Mouse (Mus musculus) intestine, embryonic 16.5 days (tissue): ENCODE results near the gene Gfap. TPM values are rescaled to one million over a fixed set of nuclear protein-coding genes. Genes with fewer than 3 reads are reported as not detected.

ENCODE experiments used
- ATAC-seq: fragments of 200-750 bp; cut with Nextera tagmentation; 2 replicates; pipeline ENCODE4 v1.8.0; 2017; ENCODE audit warnings: moderate TSS enrichment, moderate library complexity
- H3K27ac ChIP-seq: fragments of 300-500 bp; sonication (generic); 2 replicates; pipeline ENCODE4 v1.5.1; 2014; ENCODE audit warnings: mild to moderate bottlenecking, low read length
- H3K27me3 ChIP-seq: fragments of 300-500 bp; sonication (generic); replicated peaks from 2 replicates; pipeline ENCODE4 v1.6.1; 2014; ENCODE audit warnings: low read length, control low read depth, mixed read lengths; ENCODE audit not compliant: control insufficient read depth, insufficient read depth
- H3K36me3 ChIP-seq: fragments of 300-500 bp; sonication (generic); 2 replicates; pipeline ENCODE4 v1.6.1; 2014; ENCODE audit warnings: low read length, control low read depth; ENCODE audit not compliant: control insufficient read depth, insufficient read depth
- H3K4me1 ChIP-seq: fragments of 300-500 bp; sonication (generic); 2 replicates; pipeline ENCODE4 v1.6.1; 2014; ENCODE audit warnings: low read length, control low read depth, mixed read lengths; ENCODE audit not compliant: control insufficient read depth, insufficient read depth
- H3K4me2 ChIP-seq: fragments of 300-500 bp; sonication (generic); 2 replicates; pipeline ENCODE4 v1.6.1; 2014; ENCODE audit warnings: low read depth, low read length, control low read depth
- H3K4me3 ChIP-seq: fragments of 300-500 bp; sonication (generic); 2 replicates; pipeline ENCODE4 v1.5.1; 2014; ENCODE audit warnings: mild to moderate bottlenecking, low read length
- H3K9ac ChIP-seq: fragments of 300-500 bp; sonication (generic); 2 replicates; pipeline ENCODE4 v1.6.1; 2014; ENCODE audit warnings: low read depth, low read length
- H3K9me3 ChIP-seq: fragments of 300-500 bp; sonication (generic); 2 replicates; pipeline ENCODE4 v1.6.1; 2016; ENCODE audit warnings: low read length, control low read depth; ENCODE audit not compliant: control insufficient read depth
- WGBS: fragments of 180-500 bp; shearing (Covaris S2); extraction: QIAGEN DNeasy Blood & Tissue Kit; methylation state at CpG from one replicate; pipeline ENCODE4 v1.1.7; 2014; 5-methylcytosine and 5-hydroxymethylcytosine counted together
- polyA plus RNA-seq: library from polyadenylated mRNA; unstranded; fragments of >200 nt; fragmentation: Nextera tagmentation; extraction: Ambion mirVana; gene quantifications from 2 replicates; pipeline ENCODE4 v1.2.1, GENCODE M21; 2015

Gene Gfap
- polyA plus RNA-seq, 1 experiment from 2014 or later = 0.38 TPM

DNA sequence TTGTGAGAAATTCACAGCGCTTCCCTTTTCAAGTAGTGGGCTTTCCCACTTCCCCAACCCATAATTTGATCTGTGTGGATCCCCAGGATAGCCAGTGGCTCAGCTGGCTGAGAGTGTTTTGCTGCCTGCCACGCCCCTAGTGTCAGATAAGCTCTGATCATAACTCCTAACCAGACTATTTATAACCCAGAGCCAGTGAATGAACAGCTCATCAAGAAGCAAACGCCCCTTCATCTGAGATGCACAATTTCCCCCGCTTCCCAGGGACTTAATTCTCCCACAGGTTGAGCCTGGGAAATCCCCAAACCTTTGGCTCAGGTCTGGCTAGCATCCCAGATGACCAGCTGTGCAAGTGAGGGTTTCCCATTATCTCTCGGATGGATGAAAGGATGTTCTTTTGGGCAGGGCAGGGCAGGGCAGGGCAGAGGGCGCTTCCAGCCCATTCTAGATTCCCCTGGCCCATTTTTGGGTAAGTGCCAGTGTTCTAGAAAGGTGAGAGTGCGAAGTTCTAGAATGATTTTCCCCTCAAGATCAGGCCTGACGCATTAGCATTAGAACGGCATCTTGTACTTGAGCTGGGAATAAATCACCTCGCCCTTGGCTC lies 16.0 kb downstream of the Gfap start, which contains the start of gene Fam187a:
Gene Fam187a (plus strand): TSS at position 554 of the 604 bp plus-strand sequence.
- Histone ChIP-seq H3K27ac (no peak within 1 kb of the TSS), H3K4me3 (no peak within 1 kb of the TSS), H3K27me3 (no peaks in the 10 kb centered on the region; the same call in none of the 2 replicates), H3K4me1 (peaks cover 11% of the 10 kb centered on the region), H3K9me3 (no peaks in the 10 kb centered on the region), H3K36me3 (no peaks in the 10 kb centered on the region), H3K4me2 (no peak within 1 kb of the TSS), H3K9ac (0 out of 2 replicates have a peak within 1 kb of the TSS, but pooled peaks have one; percentile 7)
- WGBS = 55% methylated on average over 10 of the region's 10 CpGs
- ATAC-seq = no peak

DNA sequence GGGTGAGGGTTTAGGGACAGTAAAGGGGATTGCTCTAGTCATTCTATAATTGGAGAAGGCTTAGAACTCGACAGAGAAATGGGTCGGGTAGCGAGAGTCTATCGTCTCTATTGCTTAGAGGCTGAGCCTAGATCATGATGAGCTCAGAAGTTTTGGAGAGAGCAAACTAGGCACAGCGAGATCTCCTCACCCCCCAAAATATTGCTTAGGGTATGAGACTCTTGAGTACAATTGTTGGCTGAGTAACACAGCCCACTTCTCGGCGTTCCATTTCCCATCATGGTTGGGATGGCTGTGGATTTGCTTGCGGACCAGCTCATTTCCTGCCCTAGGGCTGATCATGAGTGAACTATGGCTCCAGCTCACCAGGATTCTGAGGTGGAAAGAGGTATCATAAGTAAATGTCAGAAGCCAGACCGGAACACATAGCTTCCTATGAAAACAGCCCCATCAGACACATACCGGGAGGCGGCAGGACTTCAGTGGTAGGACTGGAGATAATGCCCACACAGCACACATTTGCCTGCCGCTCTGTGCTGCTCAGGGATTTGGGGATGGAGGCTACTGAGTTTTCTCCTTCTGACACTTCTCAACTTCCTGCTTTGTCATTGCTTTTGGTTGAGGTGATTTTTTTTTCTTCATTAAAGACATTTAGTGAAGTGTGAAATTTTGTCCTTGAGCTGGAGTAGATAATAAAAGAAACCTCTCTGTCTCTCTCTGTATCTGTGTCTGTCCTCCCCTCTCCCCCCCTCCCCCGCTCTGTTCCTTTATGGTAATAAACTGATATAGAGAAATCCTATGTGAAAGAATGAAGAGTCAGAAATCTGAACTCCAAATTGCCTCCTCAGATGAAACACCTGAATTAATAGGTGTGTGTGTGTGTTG lies 19.2 kb downstream of the Gfap start:
- peak overlapping the region; percentile 86 for H3K9ac ChIP-seq
- H3K27ac ChIP-seq = no peak overlapping the region
- peaks cover 14% of the 10 kb centered on the region for H3K4me1 ChIP-seq
- peak overlapping the region; percentile 85 for H3K4me2 ChIP-seq
- no peaks in the 10 kb centered on the region; the same call in 1 of the 2 replicates for H3K27me3 ChIP-seq
- no peaks in the 10 kb centered on the region for H3K36me3 ChIP-seq
- H3K9me3 ChIP-seq = no peaks in the 10 kb centered on the region
- peak overlapping the region; percentile 87 for H3K4me3 ChIP-seq
- peak; percentile 36 for ATAC-seq
- 17% methylated on average over 13 of the region's 13 CpGs for WGBS

DNA sequence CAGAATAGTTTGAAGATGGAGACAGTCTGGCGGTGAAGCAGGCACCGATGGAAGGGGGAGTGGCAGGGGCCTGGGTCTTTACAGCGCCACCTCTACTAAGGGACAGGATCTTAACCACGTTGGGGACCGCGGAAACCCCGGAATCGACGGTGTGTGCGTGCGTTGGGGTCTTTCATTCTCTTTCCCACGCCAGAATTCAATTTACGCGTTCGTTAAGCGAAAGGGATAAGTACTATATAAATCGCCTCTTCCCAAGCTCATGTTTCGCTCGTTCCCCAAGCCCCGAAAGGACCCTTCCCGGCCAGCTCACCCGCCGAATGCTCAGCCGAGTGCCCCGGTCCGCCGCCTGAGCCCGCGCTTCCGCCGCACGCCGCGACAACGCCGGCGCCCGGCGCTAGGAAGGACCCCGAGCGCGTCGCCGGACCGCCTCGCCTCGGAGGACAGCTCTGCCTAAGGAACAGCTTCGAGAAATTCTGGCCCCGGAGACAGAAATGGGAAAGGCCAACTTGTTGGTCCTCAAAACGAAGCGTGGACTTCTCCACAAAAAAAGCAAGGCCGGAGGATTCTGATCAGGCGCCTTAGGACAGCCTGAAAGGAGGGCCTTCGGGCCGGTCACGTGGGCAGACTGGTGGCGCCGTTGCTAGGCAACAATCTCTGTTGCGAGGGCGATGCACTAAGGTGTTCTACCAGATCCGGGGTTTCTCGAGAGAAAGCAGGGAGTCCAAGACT lies 20.0 kb downstream of the Gfap start, which contains the start of the genes Eftud2 and Ccdc103:
Gene Eftud2 (minus strand): TSS at position 401 of the 729 bp plus-strand sequence.
Gene Ccdc103 (plus strand): TSS at position 620 of the 729 bp plus-strand sequence.
- H3K4me1 ChIP-seq = peaks cover 14% of the 10 kb centered on the region
- peak within 1 kb of the TSS; percentile 85 for H3K4me2 ChIP-seq
- peak within 1 kb of the TSS; percentile 67 for H3K27ac ChIP-seq
- H3K27me3 ChIP-seq = no peaks in the 10 kb centered on the region; the same call in 1 of the 2 replicates
- no peaks in the 10 kb centered on the region for H3K9me3 ChIP-seq
- peak within 1 kb of the TSS; percentile 87 for H3K4me3 ChIP-seq
- peak; percentile 93 for ATAC-seq
- WGBS = under 1% methylated on average over 62 of the region's 62 CpGs
- H3K9ac ChIP-seq = peak within 1 kb of the TSS; percentile 86
- H3K36me3 ChIP-seq = no peaks in the 10 kb centered on the region

DNA sequence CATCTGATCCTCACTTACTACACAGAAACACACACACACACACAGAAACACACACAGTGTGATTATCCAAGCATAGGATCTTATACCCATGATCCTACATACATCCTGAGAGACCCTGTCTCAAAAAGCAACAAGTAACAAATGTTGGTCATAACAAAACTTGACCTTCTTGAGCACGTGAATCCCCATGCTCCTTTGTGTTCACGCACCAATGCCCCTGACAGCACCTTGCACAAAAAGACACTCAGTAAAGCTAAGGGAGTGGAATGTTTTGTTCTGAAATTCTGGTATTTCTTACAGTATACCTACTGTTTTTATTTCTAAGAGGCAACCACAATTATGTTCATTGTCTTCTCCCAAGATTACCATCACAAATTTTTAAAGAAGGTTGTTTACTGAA lies 21.2 kb downstream of the Gfap start:
- no peak overlapping the region for H3K4me3 ChIP-seq
- H3K4me2 ChIP-seq = no peak overlapping the region
- no peak overlapping the region for H3K9ac ChIP-seq
- 0 out of 2 replicates have a peak, but pooled peaks cover 3% of the 10 kb centered on the region for H3K36me3 ChIP-seq
- no peak for ATAC-seq
- H3K27me3 ChIP-seq = no peaks in the 10 kb centered on the region
- H3K9me3 ChIP-seq = no peaks in the 10 kb centered on the region
- WGBS = 73% methylated on average over 2 of the region's 2 CpGs
- H3K4me1 ChIP-seq = peaks cover 13% of the 10 kb centered on the region
- H3K27ac ChIP-seq = no peak overlapping the region

DNA sequence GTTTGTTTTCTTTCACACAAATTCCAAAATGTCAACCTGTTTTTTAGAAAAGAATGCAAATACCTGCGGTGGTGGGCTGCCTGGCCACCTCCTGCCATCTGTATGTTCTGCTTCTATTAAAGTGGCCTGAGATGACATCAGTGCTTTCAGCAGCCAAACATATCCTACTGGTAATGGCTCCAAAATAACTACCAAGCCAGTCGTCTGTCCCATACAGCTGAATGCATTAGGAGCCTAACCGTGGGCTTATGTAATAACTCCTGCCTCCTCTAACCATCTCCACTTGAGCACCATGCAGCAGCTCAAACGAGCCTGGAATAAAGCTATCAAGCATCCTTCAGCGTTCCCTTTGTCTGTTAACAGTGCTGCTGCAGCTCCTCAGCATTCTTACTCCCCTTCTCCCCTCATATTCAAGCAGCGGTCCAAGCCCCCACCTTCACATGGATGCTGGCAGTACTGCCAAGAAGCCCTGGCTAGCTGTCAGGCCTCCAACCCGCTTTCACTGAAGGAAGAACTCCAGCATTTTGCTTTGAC lies 25.8 kb downstream of the Gfap start:
- H3K4me1 ChIP-seq = peaks cover 4% of the 10 kb centered on the region; the same call in 1 of the 2 replicates
- H3K9me3 ChIP-seq = no peaks in the 10 kb centered on the region
- no peak overlapping the region for H3K9ac ChIP-seq
- H3K4me3 ChIP-seq = no peak overlapping the region
- no peak overlapping the region for H3K27ac ChIP-seq
- no peak for ATAC-seq
- H3K36me3 ChIP-seq = peaks cover 12% of the 10 kb centered on the region; the same call in 1 of the 2 replicates
- WGBS = 81% methylated on average over 7 of the region's 7 CpGs
- no peaks in the 10 kb centered on the region for H3K27me3 ChIP-seq
- no peak overlapping the region for H3K4me2 ChIP-seq

DNA sequence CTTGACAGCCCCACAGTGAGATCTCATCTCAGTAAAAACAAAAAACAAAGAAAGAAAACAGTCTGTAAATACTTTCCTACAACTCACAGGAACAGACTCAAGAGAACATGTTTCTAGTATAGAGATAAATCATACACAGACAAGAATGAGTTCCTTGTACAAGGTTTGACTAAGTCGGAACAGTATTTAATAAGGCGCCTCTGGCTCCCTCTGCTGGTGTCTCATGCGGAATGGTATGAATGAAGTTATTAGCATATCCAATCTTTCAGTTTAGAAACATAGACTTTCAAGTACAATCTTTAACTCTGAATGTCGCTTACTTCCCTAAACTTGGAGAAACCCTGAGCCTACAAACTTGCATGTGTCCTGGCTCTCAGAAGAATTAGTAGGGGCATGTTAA lies 36.4 kb downstream of the Gfap start:
- 25% methylated on average over 4 of the region's 4 CpGs for WGBS
- no peaks in the 10 kb centered on the region for H3K4me1 ChIP-seq
- no peak overlapping the region for H3K4me2 ChIP-seq
- H3K4me3 ChIP-seq = no peak overlapping the region
- ATAC-seq = no peak
- no peaks in the 10 kb centered on the region for H3K27me3 ChIP-seq
- no peak overlapping the region for H3K27ac ChIP-seq
- no peak overlapping the region for H3K9ac ChIP-seq
- H3K9me3 ChIP-seq = no peaks in the 10 kb centered on the region
- H3K36me3 ChIP-seq = peaks cover 9% of the 10 kb centered on the region

DNA sequence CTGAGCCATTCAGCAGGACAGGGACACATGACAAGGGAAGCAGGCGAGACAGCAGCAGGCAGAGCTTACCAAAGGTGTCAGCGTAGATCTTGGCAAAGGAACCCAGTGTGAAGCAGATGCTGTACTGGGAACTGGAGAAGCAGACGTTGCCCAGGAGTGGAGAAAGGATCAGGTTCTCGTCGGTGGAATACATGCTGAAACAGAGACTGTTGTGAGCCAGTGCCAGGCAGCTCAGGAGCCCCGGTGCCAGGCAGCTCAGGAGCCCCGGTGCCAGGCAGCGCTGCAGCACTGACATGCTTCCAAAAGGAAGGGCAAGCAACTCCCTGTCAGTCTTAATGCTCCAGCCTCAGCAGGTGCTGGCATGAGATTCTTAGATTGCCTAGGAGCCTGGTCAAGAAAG lies 40.8 kb downstream of the Gfap start:
- Histone ChIP-seq H3K36me3 (peaks cover 7% of the 10 kb centered on the region), H3K4me1 (no peaks in the 10 kb centered on the region), H3K9ac (no peak overlapping the region), H3K27ac (no peak overlapping the region), H3K9me3 (no peaks in the 10 kb centered on the region), H3K27me3 (no peaks in the 10 kb centered on the region), H3K4me2 (no peak overlapping the region), H3K4me3 (no peak overlapping the region)
- WGBS = 89% methylated on average over 8 of the region's 8 CpGs
- no peak for ATAC-seq

DNA sequence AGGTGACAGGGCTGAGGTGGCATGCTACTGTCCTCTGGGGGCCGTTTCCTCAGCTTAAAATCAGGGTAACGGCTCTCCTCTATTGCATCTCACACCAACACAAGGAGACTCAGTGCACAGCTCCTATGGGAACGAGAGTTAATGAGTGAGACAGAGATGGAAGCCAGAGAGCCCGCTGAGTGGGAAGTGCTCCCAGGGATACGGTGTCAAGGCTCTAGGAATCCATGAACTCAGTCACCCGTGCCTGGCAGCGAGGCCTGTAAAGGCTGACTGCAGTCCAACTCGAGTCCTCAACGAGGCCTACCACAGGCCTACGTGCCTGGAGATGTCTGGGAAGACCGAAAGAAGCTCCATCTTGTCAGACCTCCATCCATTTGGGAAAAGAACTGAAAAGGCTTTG lies 41.8 kb downstream of the Gfap start:
- 90% methylated on average over 11 of the region's 11 CpGs for WGBS
- no peak overlapping the region for H3K4me2 ChIP-seq
- no peak overlapping the region for H3K9ac ChIP-seq
- no peak overlapping the region for H3K27ac ChIP-seq
- no peak overlapping the region for H3K4me3 ChIP-seq
- no peak for ATAC-seq
- H3K36me3 ChIP-seq = peaks cover 12% of the 10 kb centered on the region
- no peaks in the 10 kb centered on the region for H3K4me1 ChIP-seq
- no peaks in the 10 kb centered on the region for H3K27me3 ChIP-seq
- no peaks in the 10 kb centered on the region for H3K9me3 ChIP-seq

DNA sequence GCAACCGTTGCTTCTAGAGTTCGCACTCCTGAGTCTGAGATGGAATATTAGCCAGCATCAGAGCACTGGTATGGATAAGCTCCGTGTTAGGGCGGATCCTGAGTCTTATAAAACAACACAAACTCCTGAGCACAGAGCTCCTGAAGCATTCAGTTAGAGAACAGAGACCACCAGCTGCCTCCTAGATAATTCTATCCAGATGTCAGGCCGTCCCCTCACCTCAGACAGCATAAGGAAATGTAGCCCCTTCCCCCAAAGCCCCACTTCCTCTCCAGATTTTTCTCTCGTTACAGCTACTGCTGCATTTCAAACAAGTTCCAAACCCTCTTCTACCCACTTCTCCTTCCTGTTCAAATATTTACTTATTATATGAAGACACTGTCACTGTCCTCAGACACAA lies 44.8 kb downstream of the Gfap start:
- WGBS = 84% methylated on average over 6 of the region's 6 CpGs
- no peak for ATAC-seq
- Histone ChIP-seq H3K4me1 (no peaks in the 10 kb centered on the region), H3K27ac (no peak overlapping the region), H3K4me3 (no peak overlapping the region), H3K36me3 (peaks cover 16% of the 10 kb centered on the region), H3K9me3 (no peaks in the 10 kb centered on the region), H3K9ac (no peak overlapping the region), H3K27me3 (no peaks in the 10 kb centered on the region), H3K4me2 (no peak overlapping the region)
